Mouse (Mus musculus): ENCODE measurements around the gene Dnase1.
"Not testable (repeated sequence)": the region's sequence is repeated elsewhere in the genome, so short reads cannot be mapped to it uniquely, and the experiment has no call there.

Dnase1 gene

GRCm38 (mm10) chr16:4036807-4037206 is at the start of gene Dnase1:
Gene Dnase1, plus strand, starts transcription at chr16:4036942.
- no peak for DNase-seq (ENCODE audit: low spot score in 2 of 2)

DNA sequence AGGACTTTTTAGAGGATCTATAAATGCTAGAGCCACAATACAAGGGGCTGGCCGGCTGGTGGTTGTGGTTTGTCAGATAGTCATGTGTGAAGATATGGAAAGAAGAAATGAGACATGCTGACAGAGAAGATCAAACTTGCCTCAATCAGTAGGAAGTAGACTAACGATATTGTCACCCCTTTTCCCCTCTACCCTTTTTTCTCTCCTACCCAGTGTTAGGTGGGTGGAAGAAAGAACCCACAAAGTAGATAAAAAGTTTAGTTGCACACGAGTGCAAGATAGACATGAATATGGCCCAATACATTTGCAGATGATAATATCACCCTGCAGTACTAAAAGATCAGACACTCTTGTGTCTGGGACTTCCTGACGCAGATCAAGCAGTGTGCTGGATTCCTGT is 48.3 kb upstream of the Dnase1 start:
- no peak for DNase-seq (ENCODE audit: low spot score in 2 of 2)

DNA sequence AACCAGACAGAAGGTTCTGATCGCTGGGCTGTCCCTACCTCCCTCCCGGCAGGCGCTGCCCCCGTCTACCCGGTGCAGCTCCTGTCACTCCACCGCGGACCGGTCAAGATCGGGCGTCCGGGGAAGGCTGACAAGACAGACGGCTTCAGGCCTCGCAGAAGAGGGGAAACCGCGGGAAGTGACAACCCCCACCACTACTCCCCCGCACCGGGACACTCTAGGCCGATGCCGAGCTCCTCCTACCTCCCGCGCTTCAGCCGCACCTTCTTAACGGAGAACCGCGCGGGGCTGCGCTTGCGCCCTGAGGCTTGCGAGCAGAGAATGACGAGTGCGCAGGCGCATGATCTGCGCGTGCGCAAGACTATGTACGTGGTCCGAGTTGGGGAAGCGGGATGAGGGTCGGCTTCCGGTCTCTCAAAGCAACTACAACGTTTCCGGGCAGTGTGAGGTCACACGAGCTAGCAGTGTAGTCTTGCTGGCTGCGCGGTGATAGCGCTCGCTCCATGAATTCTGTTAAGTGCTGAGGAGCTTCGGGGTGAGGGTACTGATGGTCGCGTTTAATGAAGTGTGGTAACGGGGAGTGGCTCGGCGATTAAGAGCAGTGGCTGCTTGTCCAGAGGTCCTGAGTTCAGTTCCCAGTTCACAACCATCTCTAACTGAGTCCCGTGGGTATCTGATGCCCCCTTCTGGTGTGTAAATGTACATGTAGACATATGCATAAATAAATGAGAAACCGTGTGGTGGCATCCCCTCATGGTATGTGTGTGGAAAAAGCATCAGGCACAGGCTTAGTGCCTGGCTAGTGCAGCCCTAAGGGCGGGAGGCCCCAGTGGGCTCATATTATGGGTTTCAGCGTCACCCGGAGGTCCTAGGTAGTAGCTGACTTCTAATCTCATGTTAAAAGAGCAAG is 33.0 kb upstream of the Dnase1 start, which contains the start of gene Slx4:
Slx4 (minus strand) TSS at position 282 of the 910 bp plus-strand sequence.
- peak; percentile 94 to 97 for DNase-seq (ENCODE audit: low spot score in 2 of 2)

GRCm38 (mm10) chr16:4012882-4013570 is 23.7 kb upstream of the Dnase1 start:
- no peak for DNase-seq (ENCODE audit: low spot score in 2 of 2)

DNA sequence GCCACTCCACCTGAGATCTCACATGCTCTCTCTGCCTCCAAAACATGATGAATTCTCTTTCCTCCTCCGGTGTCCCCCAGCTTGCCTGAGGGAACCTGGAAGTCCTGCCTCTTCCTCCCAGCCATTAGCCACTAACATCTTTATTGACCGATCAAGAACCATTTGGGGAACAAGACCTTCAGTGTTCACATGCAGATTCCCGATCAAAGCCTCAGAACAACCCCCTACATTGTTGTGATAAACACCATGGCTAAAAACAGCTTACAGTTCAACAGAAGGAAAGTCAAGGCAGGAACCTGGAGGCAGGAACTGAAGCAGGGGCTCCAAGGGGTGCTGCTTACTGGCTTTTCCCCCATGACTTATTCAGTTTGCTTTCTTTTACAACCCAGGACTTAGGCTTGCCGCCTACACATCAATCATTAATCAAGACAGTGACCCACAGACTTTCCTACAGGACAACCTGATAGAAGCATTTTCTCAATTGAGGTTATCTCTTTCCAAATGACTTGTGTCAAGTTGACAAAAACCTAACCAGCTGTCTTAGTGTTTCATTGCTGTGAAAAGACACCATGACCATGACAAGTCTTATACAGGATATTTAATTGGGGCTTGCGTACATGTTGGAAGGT is 22.6 kb upstream of the Dnase1 start:
- DNase-seq (ENCODE audit: low spot score in 2 of 2), result no peak

- DNase-seq (ENCODE audit: low spot score in 2 of 2), result not testable (repeated sequence)
Observed at GRCm38 (mm10) chr16:4016786-4017185, 20.0 kb upstream of the Dnase1 start.

GRCm38 (mm10) chr16:4017466-4017865 is 19.3 kb upstream of the Dnase1 start:
- not testable (repeated sequence) for DNase-seq (ENCODE audit: low spot score in 2 of 2)

DNA sequence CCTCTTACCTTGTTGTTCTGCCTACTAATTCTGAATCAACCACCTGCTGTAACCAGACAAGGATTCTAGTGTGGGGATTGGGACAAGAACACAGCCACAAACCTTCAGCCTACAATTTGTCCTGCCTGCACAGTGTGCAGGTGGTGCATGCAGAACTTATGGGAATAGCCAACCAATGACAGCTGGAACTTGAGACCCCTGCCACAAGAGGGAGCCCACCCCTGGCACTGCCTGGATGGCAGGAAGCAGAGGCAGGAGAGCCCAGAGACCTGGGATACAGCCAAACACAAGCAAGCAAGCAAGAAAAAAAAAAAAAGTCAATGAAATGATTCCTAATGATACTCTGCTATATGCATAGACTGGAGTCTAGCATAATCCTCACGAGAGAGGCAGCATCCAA is 15.5 kb upstream of the Dnase1 start:
- DNase-seq (ENCODE audit: low spot score in 2 of 2), result no peak

GRCm38 (mm10) chr16:4022719-4023118 is 14.0 kb upstream of the Dnase1 start:
- no peak for DNase-seq (ENCODE audit: low spot score in 2 of 2)

GRCm38 (mm10) chr16:4026672-4027071 is 10.1 kb upstream of the Dnase1 start:
- DNase-seq (ENCODE audit: low spot score in 2 of 2), result no peak

DNA sequence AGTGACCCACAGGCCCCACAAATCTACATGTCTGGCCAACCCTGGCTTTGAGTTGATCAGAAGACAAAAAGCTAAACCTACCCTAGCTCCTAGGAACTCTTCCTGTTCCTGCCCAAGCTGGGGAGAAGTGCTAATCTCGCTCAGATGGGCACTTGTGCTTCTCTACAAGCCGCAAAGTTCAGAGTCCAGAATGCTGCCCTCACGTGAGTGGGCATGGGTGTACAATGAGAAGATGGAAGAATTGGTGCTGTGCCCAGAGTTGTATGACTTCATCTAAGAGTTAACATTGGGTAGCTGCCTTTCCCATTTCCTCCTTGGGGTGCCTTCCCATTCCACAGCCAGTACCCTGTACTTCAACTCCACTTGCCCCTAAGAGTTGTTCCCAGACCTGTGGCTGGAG is 9.5 kb upstream of the Dnase1 start:
- no peak for DNase-seq (ENCODE audit: low spot score in 2 of 2)

DNA sequence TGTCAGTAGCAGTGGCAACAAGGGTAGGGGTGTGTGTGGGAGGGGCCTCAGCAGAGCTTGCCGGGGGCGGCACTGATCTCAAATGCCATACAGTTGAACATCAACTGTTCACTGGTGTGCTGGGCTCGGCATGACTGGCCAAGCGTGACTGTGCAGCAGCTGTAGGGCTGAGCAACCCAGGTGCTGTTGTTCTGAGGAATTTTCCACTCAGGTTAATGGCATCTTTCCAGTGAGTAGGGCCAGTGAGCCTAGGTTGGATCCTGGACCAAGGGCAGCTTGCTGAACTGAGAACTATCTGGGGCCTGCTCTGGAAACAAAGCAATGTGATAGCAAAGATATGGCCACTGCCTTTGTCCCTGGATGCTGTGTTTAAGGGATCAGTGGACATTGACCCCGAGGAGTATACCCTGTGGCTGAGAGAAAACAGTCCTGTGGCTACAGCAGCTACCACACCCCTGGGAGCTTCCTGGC is 7.3 kb upstream of the Dnase1 start:
- DNase-seq (ENCODE audit: low spot score in 2 of 2), result no peak

DNA sequence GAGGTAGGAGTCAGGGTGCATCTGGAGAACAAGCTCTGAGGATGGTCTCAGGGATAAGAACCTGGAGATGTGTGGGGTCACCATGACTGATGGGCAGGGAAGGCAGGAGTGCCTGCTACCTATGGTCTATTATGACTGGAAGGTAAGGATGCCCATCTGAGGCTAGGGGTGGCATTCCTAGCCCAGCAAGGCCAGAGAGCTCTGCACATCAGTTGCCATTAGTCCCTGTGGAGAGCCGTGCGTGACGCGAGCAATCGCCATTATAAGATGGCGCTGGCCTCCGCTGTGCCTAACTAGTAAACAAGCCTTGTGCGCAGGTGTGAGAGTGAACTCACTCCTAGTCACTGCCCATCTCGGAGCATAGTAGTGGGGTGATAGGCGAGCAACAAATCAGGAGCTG is 6.2 kb upstream of the Dnase1 start:
- no peak for DNase-seq (ENCODE audit: low spot score in 2 of 2)

DNA sequence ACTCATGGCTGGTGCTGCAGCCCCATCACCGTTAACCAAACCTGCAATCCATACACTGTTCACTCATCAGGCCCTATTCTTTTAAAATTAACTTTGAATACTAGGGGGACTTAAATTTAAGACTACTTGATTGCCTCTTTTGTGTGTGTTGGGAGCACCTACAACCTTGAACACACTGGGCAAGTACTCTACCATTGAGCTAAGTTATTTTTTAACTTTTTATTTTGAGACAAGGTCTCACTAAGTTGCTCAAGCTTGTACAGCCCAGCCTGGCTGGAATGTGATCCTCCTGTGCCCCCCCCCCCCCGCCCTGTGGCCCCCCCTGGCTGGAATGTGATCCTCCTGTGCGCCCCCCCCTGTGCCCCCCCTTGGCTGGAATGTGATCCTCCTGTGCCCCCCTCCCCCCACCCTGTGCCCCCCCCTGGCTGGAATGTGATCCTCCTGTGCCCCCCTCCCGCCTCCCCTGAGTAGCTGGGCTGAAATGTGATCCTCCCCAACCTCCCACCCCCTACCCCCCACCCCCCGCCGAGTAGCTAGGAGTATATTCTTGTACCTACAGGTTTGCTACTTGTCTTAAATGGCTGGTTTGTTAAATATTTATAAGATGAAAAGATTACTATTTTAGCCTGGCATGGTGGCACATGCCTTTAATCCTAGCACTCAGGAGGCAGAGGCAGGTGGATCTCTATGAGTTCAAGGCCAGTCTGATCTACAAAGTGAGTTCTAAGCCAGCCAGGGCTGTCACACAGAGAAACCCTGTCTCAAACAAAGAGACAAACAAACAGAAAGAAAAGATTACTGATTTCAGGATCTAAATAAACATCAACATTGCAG is 5.1 kb upstream of the Dnase1 start:
- DNase-seq (ENCODE audit: low spot score in 2 of 2), result no peak

DNA sequence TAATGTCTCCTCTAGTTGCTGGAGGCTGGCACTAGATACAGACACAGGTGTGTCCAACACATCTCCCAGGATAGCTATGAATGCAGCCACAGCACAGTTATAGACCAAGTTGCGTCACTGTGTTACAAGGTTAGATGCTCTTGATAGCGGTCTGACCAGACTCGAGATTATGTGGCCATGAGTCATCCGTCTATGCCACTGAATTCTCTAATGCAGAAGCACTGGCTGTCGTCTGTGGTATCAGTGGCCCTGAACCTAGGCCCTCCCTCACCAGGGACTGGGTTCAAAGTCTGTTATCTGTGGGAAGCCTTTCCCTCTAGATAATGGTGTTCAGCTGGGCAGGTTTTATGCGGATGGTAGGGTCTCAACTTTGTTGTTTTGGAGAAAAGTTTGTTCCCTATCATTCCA is 4.4 kb upstream of the Dnase1 start:
- no peak for DNase-seq (ENCODE audit: low spot score in 2 of 2)

DNA sequence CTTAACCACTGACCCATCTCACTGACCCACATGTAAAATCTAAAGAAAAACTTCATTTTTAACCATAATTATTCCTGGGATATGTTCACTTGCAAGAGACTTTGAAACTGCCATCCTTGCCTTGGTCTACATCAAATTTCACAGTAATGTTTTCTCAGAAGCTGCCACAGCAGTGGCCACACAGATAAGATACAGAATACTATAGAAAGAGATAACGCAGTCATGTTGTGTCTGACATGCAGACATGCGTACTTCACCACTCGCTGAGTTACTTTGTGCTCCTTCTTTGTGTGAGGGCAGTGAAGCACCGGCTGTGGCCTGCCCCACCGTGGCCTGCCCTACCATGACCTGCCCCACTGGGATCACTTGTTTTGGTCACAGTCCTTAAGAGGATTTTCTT is 2.8 kb upstream of the Dnase1 start:
- DNase-seq (ENCODE audit: low spot score in 2 of 2), result no peak

GRCm38 (mm10) chr16:4034476-4034875 is 2.3 kb upstream of the Dnase1 start:
- no peak for DNase-seq (ENCODE audit: low spot score in 2 of 2)

- no peak for DNase-seq (ENCODE audit: low spot score in 2 of 2)
Observed at GRCm38 (mm10) chr16:4035575-4035974, 1.2 kb upstream of the Dnase1 start.

- DNase-seq (ENCODE audit: low spot score in 2 of 2), result no peak
Observed at GRCm38 (mm10) chr16:4037690-4038089, 948 bp downstream of the Dnase1 start.

- DNase-seq (ENCODE audit: low spot score in 2 of 2), result no peak
Observed at GRCm38 (mm10) chr16:4040206-4040605, 3.5 kb downstream of the Dnase1 start.

GRCm38 (mm10) chr16:4041646-4042045 is 4.9 kb downstream of the Dnase1 start:
- no peak for DNase-seq (ENCODE audit: low spot score in 2 of 2)
